Mouse (Mus musculus) thymus, postnatal 25 days (tissue): Measurements from ENCODE around the gene Tmc7.

Source experiments
- DNase-seq: peaks from one replicate; pipeline ENCODE4 v3.0.0; 2022

Tmc7 gene

GRCm38 (mm10) chr7:118584926-118585325 is 390 bp upstream of the Tmc7 start:
- DNase-seq = no peak

GRCm38 (mm10) chr7:118583821-118584220 is 715 bp downstream of the Tmc7 start:
- DNase-seq = no peak

DNA sequence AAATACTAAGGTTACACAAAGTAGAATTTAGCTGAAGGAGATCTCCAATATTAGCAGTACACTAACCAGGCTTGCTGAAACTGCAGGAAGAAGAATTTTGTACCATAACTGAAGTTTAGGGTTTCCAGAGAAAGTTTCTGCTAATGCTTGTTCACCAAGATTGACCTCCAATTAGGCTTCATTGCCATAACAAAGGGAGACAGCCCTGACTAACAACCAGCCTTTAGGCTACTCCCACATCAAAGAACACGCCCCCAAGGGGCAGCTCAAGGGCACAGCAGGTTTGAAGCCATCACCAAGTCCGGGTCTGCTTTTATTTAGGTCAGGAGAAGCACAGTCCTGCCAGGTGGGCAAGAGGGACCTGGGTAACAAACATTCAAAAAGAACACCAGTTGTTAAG is 4.6 kb downstream of the Tmc7 start:
- no peak for DNase-seq

- no peak for DNase-seq
These were observed 6.3 kb downstream of the Tmc7 start for GRCm38 (mm10) chr7:118578269-118578668.

GRCm38 (mm10) chr7:118572039-118572438 is 12.5 kb downstream of the Tmc7 start:
- no peak for DNase-seq

DNA sequence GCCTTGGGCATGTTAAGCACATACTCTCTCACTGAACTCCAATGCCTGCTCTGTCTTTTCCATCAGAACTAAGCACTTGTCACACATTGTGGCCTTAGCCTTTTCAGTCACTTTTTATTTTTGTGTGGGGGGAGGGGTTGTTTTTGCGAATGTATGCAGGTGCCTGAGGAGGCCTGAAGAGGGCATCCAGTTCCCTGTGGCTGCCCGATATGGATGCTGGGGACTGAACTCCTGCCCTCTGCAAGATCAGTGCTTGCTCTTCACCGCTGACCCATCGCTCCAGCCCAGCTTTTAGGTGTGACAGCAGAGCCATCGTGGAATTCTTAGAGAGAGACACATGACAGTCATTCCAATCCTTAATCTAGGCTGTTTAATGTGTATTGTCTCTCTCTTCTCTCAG is 13.2 kb downstream of the Tmc7 start:
- DNase-seq = no peak

DNA sequence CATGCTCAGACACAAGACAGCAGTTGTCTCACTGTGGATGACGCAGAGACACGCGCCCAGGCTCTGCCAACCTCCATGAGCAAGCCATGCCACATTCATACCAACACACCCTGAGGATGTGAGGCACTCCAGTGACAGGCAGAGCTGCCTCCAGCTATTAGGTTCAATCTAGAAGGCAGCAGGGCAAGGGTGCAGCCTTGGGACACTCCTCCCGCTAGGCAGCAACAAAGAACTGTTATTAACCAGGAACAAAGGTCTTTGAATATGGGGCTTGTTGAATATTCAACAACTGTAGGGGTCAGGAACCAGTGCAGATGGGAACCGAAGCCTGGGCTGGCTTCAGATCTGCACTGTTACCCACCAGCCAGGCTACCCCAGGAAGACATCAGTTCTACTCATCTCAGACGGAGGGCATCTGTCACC is 15.4 kb downstream of the Tmc7 start:
- no peak for DNase-seq

DNA sequence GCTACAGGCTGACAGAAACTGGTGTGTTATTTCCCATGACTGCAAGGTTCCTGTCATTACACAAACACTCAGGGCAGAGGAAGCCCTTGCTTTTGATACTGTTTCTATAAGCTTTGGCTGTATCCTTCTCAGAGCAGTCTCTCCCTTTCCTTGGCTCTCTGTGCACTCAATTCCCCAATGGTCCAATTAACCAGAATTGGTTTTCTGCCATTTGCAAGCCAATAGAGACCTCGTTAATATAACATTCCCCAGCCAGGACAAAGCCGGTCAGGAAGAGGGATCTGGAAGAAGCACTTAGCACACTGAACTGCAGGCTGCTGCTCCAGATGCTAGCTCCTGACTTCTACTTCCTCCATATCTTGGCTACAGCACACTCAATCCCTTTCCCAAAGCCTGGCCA is 30.2 kb downstream of the Tmc7 start:
- no peak for DNase-seq

DNA sequence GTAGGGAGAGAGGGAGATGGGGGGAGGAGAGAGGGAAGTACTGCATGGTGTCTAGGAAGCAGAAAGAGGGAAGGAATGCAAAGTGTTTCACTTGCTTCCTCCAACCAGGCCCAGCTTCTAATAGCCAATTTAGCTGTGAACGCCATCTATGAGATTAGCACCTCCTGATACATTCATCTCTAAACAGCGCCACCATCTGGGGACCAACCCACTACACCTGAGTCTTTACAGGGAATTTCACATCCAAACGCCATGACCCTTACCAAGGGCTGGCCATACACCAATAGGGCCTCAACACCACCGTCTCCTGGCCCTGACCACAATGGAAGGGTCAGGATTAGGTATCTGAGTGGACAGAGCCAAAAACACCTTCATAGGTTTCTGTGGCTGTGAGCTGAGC is 30.7 kb downstream of the Tmc7 start:
- no peak for DNase-seq

DNA sequence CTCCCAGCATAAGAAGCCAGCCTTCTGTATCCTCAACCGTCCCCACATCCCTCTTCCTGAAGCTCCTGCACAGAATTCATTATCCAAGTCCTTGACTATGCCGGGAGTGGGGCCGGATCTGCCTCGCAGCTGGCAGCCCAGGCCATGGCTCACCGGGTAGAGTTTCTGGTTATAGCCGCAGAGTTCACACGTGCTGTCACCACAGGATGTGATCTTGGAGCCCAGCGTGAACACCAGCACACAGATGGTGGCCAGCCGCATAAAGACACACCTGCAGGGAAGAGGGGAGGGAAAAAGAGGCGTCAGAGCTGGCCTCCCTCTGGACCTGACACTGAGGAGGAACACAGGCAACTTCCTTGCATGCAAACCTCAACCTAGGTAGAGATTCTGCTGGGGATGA is 37.1 kb downstream of the Tmc7 start:
- DNase-seq = peak; percentile 36

DNA sequence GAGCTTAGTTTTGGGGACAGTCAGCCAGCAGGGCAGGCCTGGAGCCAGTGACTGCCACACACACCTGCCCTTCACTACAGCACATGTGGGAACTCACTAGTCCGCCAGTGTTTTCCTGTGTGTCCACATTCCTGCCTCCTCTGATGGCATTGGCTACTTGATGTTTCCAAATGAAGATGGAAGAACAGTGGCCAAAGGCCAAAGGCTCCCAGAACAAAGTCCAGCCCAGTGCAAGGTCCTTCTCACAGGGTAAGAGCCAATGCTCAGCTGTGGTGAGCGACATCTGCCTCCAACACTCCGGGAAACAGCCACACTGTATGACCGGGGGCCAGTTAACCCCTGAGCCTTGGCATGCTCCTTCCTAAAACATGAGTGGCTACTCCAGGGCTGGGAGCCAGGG is 40.4 kb downstream of the Tmc7 start:
- no peak for DNase-seq

DNA sequence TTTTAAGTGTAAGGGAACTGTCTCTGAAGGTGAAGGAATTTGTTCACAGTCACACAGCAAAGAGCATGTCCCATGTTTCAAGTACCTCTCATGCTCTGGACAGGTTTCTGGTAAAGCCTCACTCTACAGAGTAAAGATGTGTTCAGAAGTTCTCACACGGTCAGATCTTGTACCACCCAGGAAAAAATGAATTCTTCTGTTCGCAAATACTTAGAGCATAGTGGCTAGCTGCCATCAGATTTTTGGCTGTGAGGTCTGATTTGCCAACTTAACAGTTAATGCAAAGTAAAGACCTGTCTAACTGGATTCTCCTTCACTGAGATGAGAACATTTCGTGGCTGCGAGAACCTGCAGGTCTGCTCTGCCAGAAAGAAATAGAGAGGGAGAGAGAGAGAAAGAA is 49.5 kb downstream of the Tmc7 start:
- no peak for DNase-seq

DNA sequence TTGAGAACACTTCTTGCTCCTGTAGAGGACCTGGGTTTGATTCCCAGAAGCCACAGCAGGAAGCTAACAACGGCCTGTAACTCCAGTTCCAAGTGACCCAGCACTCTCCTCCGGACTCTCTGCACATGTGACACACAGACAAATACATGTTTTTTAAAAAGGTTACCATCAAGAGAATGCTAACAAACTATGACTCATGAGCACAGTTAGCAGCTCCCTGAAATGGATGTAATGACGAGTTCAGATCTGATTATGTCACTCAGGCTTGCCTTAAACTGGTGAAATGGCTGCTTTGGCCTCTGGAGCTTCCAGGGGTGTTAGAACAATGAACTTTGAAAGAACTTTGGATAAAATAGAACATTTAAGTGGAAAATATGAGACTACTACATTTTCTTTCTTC is 50.2 kb downstream of the Tmc7 start:
- DNase-seq = no peak

GRCm38 (mm10) chr7:118533178-118533578 is 51.4 kb downstream of the Tmc7 start, which contains the start of gene Coq7:
Coq7 (minus strand) TSS chr7:118533356.
- peak; percentile 94 for DNase-seq

- peak; percentile 97 for DNase-seq
These were observed 51.9 kb downstream of the Tmc7 start for GRCm38 (mm10) chr7:118532519-118533177.

GRCm38 (mm10) chr7:118526967-118527366 is 57.6 kb downstream of the Tmc7 start:
- DNase-seq = no peak

DNA sequence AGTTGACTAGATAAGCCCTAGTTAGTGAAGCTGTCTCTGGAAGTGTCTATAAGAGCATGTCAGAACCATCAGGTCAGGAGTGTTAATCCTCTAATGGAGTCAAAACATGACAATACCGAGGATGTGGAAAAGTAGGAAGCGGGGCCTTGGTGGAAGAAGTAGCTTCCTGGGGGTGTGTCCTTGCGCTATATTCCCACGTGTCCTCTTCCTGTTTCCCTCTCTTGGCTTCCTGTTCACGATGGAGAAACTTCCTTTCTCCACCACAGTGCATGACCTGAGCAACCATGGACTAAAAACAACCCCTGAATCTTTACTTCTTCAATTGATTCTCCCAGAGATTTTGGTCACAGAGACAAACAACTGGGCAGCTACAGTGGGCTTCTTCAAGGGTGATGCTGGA is 62.5 kb downstream of the Tmc7 start:
- no peak for DNase-seq

- DNase-seq = no peak
These were observed 64.9 kb downstream of the Tmc7 start for GRCm38 (mm10) chr7:118519661-118520060.

GRCm38 (mm10) chr7:118518687-118519086 is 65.8 kb downstream of the Tmc7 start:
- DNase-seq = peak; percentile 78

DNA sequence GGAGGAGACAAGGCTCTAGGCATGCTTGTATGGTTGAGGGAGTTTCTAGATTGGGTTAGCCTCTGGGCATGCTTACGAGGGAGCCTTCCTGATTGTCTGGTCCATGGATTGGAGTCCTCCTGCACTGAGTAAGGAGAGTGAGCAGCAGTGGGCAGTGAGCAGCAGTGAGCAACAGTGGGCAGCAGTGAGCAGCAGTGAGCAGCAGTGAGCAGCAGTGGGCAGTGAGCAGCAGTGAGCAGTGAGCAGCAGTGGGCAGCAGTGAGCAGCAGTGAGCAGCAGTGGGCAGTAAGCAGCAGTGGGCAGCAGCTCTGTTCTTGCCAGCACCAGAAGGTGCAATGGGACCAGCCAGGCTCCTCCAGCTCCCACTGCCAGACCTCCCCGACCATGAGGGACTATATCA is 66.7 kb downstream of the Tmc7 start:
- DNase-seq = no peak

- no peak for DNase-seq
These were observed 76.0 kb downstream of the Tmc7 start for GRCm38 (mm10) chr7:118508556-118508955.

DNA sequence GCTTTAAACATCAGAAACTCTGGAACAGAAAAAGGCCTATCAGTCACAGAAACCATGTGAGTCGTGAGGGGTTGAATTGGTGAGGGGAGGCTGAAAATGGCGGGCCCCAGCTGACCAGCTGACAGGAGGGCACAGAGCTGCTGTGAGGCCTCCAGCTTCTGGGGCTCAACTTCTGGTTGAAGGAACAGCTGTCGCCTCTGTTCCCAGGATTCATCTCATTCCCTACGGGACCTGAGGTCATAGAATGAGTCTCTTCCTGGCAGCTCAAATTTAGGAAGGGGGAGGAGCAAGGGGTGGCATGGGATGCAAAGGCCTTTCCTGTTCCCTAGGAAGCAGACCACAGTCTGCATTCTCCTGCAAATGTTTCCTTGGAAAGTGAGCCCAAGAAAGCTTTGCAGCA is 80.7 kb downstream of the Tmc7 start:
- no peak for DNase-seq

GRCm38 (mm10) chr7:118502333-118502732 is 82.2 kb downstream of the Tmc7 start:
- DNase-seq = no peak

- no peak for DNase-seq
These were observed 84.6 kb downstream of the Tmc7 start for GRCm38 (mm10) chr7:118499784-118500435.
